Mouse (Mus musculus) hindbrain, embryonic 11.5 days (tissue): ENCODE data around the gene Ewsr1. TPM values are rescaled to one million over a fixed set of nuclear protein-coding genes. Genes with fewer than 3 reads are reported as not detected.

Source experiments
- ATAC-seq: fragments of 200-750 bp; cut with Nextera tagmentation; 2 replicates; pipeline ENCODE4 v1.8.0; 2017; ENCODE audit warnings: mild to moderate bottlenecking, moderate TSS enrichment, moderate library complexity; ENCODE audit not compliant: low FRiP score
- DNase-seq: peaks from one replicate; pipeline ENCODE4 v3.0.0-alpha.2; 2015; ENCODE audit warnings: low spot score
- H3K27ac ChIP-seq: fragments of 300-500 bp; sonication (generic); 2 replicates; pipeline ENCODE4 v1.5.1; 2014; ENCODE audit warnings: mild to moderate bottlenecking, low read depth, low read length
- H3K27me3 ChIP-seq: fragments of 300-500 bp; sonication (generic); 2 replicates; pipeline ENCODE4 v1.6.1; 2014; ENCODE audit warnings: mild to moderate bottlenecking, low read length, moderate library complexity, mixed read lengths; ENCODE audit not compliant: control insufficient read depth, insufficient read depth
- H3K36me3 ChIP-seq: fragments of 300-500 bp; sonication (generic); 2 replicates; pipeline ENCODE4 v1.6.1; 2014; ENCODE audit warnings: mild to moderate bottlenecking, low read length, moderate library complexity, mixed read lengths; ENCODE audit not compliant: control insufficient read depth, insufficient read depth
- H3K4me1 ChIP-seq: fragments of 300-500 bp; sonication (generic); replicated peaks from 2 replicates; pipeline ENCODE4 v1.6.1; 2014; ENCODE audit warnings: low read length, mixed read lengths; ENCODE audit not compliant: control insufficient read depth, insufficient read depth
- H3K4me2 ChIP-seq: fragments of 300-500 bp; sonication (generic); replicated peaks from 2 replicates; pipeline ENCODE4 v1.6.1; 2014; ENCODE audit warnings: mild to moderate bottlenecking, low read depth, low read length
- H3K4me3 ChIP-seq: fragments of 300-500 bp; sonication (generic); 2 replicates; pipeline ENCODE4 v1.5.1; 2014; ENCODE audit warnings: low read depth, low read length
- H3K9ac ChIP-seq: fragments of 300-500 bp; sonication (generic); 2 replicates; pipeline ENCODE4 v1.6.1; 2014; ENCODE audit warnings: low read depth, low read length
- H3K9me3 ChIP-seq: fragments of 300-500 bp; sonication (generic); 2 replicates; pipeline ENCODE4 v1.6.1; 2016; ENCODE audit warnings: low read length; ENCODE audit not compliant: control insufficient read depth
- WGBS: fragments of 180-500 bp; shearing (Covaris S2); extraction: QIAGEN DNeasy Blood & Tissue Kit; methylation state at CpG from one replicate; pipeline ENCODE4 v1.1.7; 2014; 5-methylcytosine and 5-hydroxymethylcytosine counted together
- polyA plus RNA-seq: library from polyadenylated mRNA; unstranded; fragments of >200 nt; fragmentation: Nextera tagmentation; extraction: Ambion mirVana; gene quantifications from 2 replicates; pipeline ENCODE4 v1.2.1, GENCODE M21; 2014

Ewsr1 gene
- polyA plus RNA-seq, 1 experiment from 2014 or later, result 463 TPM

GRCm38 (mm10) chr11:5025108-5025507 is 74.0 kb downstream of the Ewsr1 start:
- 93% methylated on average over 1 of the region's 1 CpGs for WGBS
- Histone ChIP-seq H3K9ac (no peak overlapping the region), H3K27me3 (no peaks in the 10 kb centered on the region), H3K4me2 (no peak overlapping the region), H3K27ac (no peak overlapping the region), H3K4me1 (no peaks in the 10 kb centered on the region), H3K36me3 (peaks cover 3% of the 10 kb centered on the region; the same call in 1 of the 2 replicates), H3K9me3 (no peaks in the 10 kb centered on the region), H3K4me3 (no peak overlapping the region)
- DNase-seq (no peak), ATAC-seq (no peak)

Other genes starting within 250 kb of the Ewsr1 start
- 49.9 and 51.7 TPM in 2 replicates for gene Nf2, start 249.7 kb downstream of the Ewsr1 start, polyA plus RNA-seq
- gene Nipsnap1, start 225.3 kb downstream of the Ewsr1 start, polyA plus RNA-seq, result 80.8 and 85.7 TPM in 2 replicates
- 61.9 and 64.7 TPM in 2 replicates for gene Thoc5, start 203.9 kb downstream of the Ewsr1 start, polyA plus RNA-seq
- gene Nefh, start 151.2 kb downstream of the Ewsr1 start, polyA plus RNA-seq, result 0.82 and 1.2 TPM in 2 replicates
- gene Ap1b1, start 112.4 kb downstream of the Ewsr1 start, polyA plus RNA-seq, result 60.7 and 61.3 TPM in 2 replicates
- gene Rasl10a, start 41.1 kb downstream of the Ewsr1 start, polyA plus RNA-seq, result 0.40 and 0.46 TPM in 2 replicates
- 23.0 and 24.8 TPM in 2 replicates for gene Gas2l1, start 33.9 kb downstream of the Ewsr1 start, polyA plus RNA-seq
- gene Rhbdd3, start 340 bp downstream of the Ewsr1 start, polyA plus RNA-seq, result 17.3 and 18.2 TPM in 2 replicates
- gene Emid1, start 53.0 kb upstream of the Ewsr1 start, polyA plus RNA-seq, result 19.2 and 22.7 TPM in 2 replicates
- 6.6 and 6.7 TPM in 2 replicates for gene Kremen1, start 162.3 kb upstream of the Ewsr1 start, polyA plus RNA-seq